Mouse (Mus musculus) layer of hippocampus, adult 2 months (tissue): Measurements from ENCODE around the gene Keap1. TPM values are rescaled to one million over a fixed set of nuclear protein-coding genes. Genes with fewer than 3 reads are reported as not detected.

Source experiments
- DNase-seq, 2 experiments: peaks; one replicate each; pipeline ENCODE4 v3.0.0; 2022; ENCODE audit warnings: low spot score in 2 of 2
- H3K27ac ChIP-seq: fragments of 200-600 bp; 2 replicates; pipeline ENCODE4 v1.8.1; 2022
- H3K4me3 ChIP-seq: fragments of 200-600 bp; 2 replicates; pipeline ENCODE4 v1.8.1; 2022; ENCODE audit warnings: mild to moderate bottlenecking
- CTCF ChIP-seq: fragments of 200-600 bp; conservative IDR thresholded peaks from 2 replicates; pipeline ENCODE4 v1.8.1; 2022; ENCODE audit warnings: antibody characterized with exemption, mild to moderate bottlenecking, moderate library complexity
- long read RNA-seq, 2 experiments: library from polyadenylated mRNA; stranded (forward); transcript quantifications; one replicate each; pipeline ENCODE4 v2.0.0; 2021; ENCODE audit warnings: borderline mapping rate in 2 of 2
- total RNA-seq, 2 experiments: library from RNA; stranded (reverse); gene quantifications; 2 replicates each; pipeline ENCODE4 v1.2.3; 2021

Gene Keap1
- total RNA-seq, result 10 to 100 TPM; 56.7 to 60.6 TPM
- long read RNA-seq, experiment 1, transcript Keap1-201 (6 exons, 3,172 nt), result major isoform, 12 of 36 reads
- long read RNA-seq, experiment 1, partial matches to known transcripts, result 6 of 36 reads
- long read RNA-seq, experiment 1, other reads (novel, unspliced or antisense), result 12 of 36 reads
- long read RNA-seq, experiment 2, transcript Keap1-205 (6 exons, 3,151 nt), result minor isoform, 8 of 46 reads
- long read RNA-seq, experiment 2, transcript Keap1-201 (6 exons, 3,172 nt), result major isoform, 19 of 46 reads
- long read RNA-seq, experiment 2, transcript Keap1-204 (6 exons, 2,163 nt), result minor isoform, 5 of 46 reads
- long read RNA-seq, experiment 2, transcript Keap1-202 (5 exons, 3,614 nt), result minor isoform, 5 of 46 reads
- long read RNA-seq, experiment 2, partial matches to known transcripts, result 2 of 46 reads
- long read RNA-seq, experiment 2, other reads (novel, unspliced or antisense), result 7 of 46 reads

- no peak; the same call in 1 of the 2 replicates for TF ChIP-seq CTCF
- Histone ChIP-seq H3K27ac (peak within 1 kb of the TSS; percentile 99), H3K4me3 (peak within 1 kb of the TSS; percentile 82)
- DNase-seq, result peak; percentile 45 to 66
Observed at GRCm38 (mm10) chr9:21238733-21239464, at the start of gene Keap1. Gene Keap1, minus strand, starts transcription at chr9:21239361.

- Histone ChIP-seq H3K27ac (peak overlapping the region; percentile 93), H3K4me3 (peak overlapping the region; percentile 71)
- no peak for TF ChIP-seq CTCF
- DNase-seq, result no peak
Observed at GRCm38 (mm10) chr9:21288404-21289336, 49.5 kb upstream of the Keap1 start.

GRCm38 (mm10) chr9:21287571-21288402, 48.6 kb upstream of the Keap1 start, which contains the start of gene Kri1:
Gene Kri1, minus strand, starts transcription at chr9:21287969.
- Histone ChIP-seq H3K4me3 (peak within 1 kb of the TSS; percentile 71), H3K27ac (peak within 1 kb of the TSS; percentile 93)
- TF ChIP-seq CTCF, result peak; percentile 27; the same call in 1 of the 2 replicates
- peak; percentile 97 for DNase-seq

GRCm38 (mm10) chr9:21286753-21287152, 47.6 kb upstream of the Keap1 start:
- peak overlapping the region; percentile 71 for H3K4me3 ChIP-seq
- DNase-seq, result no peak
- no peak for TF ChIP-seq CTCF
- peak overlapping the region; percentile 93 for H3K27ac ChIP-seq

- no peak overlapping the region for H3K4me3 ChIP-seq
- no peak for TF ChIP-seq CTCF
Observed at GRCm38 (mm10) chr9:21283994-21284393, 44.8 kb upstream of the Keap1 start.

GRCm38 (mm10) chr9:21283591-21283990, 44.4 kb upstream of the Keap1 start:
- DNase-seq, result no peak
- H3K4me3 ChIP-seq, result no peak overlapping the region
- H3K27ac ChIP-seq, result no peak overlapping the region
- peak; percentile 42 for TF ChIP-seq CTCF

More at GRCm38 (mm10) chr9:21283994-21284393, 44.8 kb upstream of the Keap1 start:
- H3K27ac ChIP-seq, result no peak overlapping the region
- DNase-seq, result no peak

- H3K27ac ChIP-seq, result no peak overlapping the region
- no peak for TF ChIP-seq CTCF
- DNase-seq, result no peak
- no peak overlapping the region for H3K4me3 ChIP-seq
Observed at GRCm38 (mm10) chr9:21277776-21278175, 38.6 kb upstream of the Keap1 start.

- TF ChIP-seq CTCF, result no peak
- no peak overlapping the region for H3K27ac ChIP-seq
- no peak overlapping the region for H3K4me3 ChIP-seq
- DNase-seq, result no peak
Observed at GRCm38 (mm10) chr9:21276307-21276706, 37.1 kb upstream of the Keap1 start.

GRCm38 (mm10) chr9:21275727-21276126, 36.6 kb upstream of the Keap1 start:
- no peak overlapping the region for H3K4me3 ChIP-seq
- H3K27ac ChIP-seq, result no peak overlapping the region
- no peak for DNase-seq
- TF ChIP-seq CTCF, result no peak

- no peak for TF ChIP-seq CTCF
- no peak overlapping the region for H3K27ac ChIP-seq
- DNase-seq, result no peak
- H3K4me3 ChIP-seq, result no peak overlapping the region
Observed at GRCm38 (mm10) chr9:21275013-21275710, 36.0 kb upstream of the Keap1 start.

- TF ChIP-seq CTCF, result no peak
- DNase-seq, result no peak
- Histone ChIP-seq H3K27ac (no peak overlapping the region), H3K4me3 (no peak overlapping the region)
Observed at GRCm38 (mm10) chr9:21274336-21274735, 35.2 kb upstream of the Keap1 start.
